Mouse (Mus musculus): ENCODE results near the gene Dio1. TPM values are rescaled to one million over a fixed set of nuclear protein-coding genes. Genes with fewer than 3 reads are reported as not detected.

Dio1 gene
- polyA plus RNA-seq, 1 experiment from 2014 or later, result 6.8 TPM

DNA sequence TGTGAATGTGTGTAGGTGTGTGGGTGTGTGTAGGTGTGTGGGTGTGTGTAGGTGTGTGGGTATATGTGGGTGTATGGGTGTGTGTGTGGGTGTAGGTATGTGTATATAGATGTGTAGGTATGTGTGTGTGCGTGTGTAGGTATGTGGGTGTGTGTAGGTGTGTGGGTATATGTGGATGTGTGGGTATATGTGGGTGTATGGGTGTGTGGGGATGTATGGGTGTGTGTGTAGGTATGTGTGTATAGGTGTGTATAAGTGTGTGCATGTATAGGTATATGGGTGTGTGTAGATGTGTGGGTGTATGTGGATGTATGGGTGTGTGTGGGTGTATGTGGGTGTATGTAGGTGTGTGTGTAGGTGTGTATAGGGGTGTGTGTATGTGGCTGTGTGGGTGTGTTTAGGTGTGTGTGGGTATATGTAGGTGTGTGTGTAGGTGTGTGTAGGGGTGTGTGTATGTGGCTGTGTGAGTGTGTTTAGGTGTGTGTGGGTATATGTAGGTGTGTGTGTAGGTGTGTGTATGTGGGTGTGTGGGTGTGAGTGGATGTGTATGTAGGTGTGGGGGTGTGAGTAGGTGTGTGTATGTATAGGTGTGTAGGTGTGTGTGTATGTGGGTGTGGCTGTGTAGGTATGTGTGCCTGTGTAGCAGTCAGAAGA is 5.9 kb downstream of the Dio1 start:
- no peak for DNase-seq (ENCODE audit: low spot score)

DNA sequence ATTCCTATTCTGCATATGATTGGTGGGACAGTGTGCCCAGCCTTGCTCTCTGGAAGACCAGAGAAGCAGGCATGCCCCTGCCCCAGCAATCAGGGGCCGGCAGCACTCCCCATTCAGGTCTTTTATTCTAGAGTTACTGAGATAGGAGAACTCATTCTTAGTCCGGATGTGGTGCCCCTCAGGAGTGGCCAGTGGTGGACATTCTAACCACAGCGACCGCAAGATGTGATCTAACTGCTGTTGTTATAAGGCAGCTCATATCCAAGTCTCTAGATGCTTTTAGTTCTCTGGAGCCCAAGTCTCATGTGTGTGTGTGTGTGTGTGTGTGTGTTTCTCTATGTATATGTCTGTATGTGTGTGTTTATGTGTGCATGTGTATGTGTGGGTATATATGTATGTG is 6.6 kb downstream of the Dio1 start:
- DNase-seq (ENCODE audit: low spot score), result no peak

DNA sequence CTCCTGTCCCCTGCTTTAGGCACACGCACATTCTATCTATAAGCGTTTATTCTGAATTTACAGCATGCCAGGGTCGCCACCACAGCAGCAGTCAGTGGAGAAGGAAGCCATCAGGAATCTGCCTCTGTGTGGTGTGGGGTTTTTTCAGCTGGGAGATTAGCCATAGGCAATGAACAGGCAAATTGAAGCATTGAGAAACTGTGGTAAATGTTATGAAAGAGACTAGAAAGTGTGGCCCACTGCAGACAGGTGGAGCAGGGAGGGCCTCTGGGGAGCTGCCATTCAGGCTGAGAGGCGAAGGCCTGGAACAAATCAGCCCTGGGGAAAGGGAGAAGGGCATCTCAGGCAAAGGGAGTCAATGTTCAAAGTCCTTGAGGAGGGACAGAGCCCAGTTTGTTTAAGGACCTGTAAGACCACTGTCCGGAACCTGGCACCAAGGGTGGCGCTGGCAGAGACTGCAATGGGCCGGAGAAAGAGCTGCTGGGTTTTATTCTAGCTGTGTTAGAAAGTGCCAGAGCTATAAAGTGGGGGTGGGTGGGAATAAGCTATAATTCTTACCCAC is 7.1 kb downstream of the Dio1 start:
- DNase-seq (ENCODE audit: low spot score), result no peak

DNA sequence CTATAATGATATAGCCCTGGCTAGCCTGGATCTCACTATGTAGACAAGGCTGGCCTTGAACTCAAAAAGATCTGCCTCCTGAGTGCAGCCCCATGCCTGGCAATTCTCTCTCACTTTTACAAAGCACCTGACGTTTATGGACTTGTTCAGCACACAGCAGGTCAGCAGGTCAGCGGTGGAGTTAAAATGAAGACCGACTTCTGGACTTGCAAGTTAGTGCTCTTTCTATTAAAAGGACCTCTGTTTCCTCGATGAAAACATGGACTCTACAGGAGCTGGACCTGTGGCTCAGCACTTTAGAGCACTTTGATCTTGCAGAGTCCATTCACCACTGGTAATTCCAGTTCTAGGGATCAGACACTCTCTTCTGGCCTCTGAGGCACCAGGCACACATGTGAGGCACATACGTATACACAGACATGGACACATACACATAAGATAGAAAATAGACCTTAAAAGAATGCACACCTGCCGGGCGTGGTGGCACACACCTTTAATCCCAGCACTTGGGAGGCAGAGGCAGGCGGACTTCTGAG is 8.8 kb downstream of the Dio1 start:
- no peak for DNase-seq (ENCODE audit: low spot score)

DNA sequence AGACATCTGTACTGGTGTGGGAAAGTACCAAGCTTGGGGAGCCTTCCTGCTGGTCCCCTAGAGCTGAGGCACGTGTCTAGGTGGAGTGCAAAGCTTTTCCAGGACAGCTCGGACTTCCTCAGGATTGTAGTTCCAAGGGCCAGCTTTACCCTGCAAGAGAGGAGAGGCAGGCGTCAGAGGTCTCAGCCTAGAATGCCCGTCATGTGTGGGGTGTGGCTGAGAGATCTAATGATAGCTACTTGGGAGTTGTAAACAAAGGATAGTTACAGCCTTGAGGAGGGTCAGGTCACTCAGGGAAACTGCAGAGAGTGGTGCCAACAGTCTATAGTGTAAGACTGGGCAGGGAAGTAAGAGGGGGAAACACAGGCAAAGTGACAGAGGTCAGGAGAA is 14.7 kb downstream of the Dio1 start:
- no peak for DNase-seq (ENCODE audit: low spot score)

DNA sequence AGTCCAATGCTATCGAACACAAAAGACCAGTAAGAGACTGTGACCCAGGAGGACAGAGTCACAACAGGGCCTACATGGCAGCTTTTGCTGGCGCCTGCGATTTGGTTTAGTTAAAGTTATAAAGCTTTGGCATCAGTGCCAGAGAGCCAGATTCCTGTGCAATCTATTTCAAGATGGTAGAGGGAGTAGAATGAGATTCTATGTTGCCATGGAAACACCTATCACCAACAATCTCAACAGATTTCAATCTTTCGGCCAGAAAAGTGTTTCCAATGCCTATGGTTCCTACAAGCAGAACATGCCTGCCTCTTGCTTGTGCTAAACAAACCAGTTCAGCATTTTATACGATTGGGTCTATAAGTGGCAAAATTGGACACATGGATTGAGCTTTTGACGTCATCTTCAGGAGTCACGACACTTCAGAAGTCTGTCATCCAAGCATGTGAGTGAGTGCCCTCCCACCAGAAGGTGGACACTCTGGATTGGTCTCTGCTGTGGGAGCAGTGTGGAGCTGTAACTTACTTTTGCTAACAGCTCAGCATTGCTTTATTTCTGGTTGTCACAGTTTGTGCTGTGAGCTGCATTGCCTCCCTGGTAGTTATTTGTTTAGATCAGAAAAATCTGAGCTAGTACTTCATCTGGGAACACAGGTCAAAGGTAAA is 15.2 kb downstream of the Dio1 start:
- no peak for DNase-seq (ENCODE audit: low spot score)

DNA sequence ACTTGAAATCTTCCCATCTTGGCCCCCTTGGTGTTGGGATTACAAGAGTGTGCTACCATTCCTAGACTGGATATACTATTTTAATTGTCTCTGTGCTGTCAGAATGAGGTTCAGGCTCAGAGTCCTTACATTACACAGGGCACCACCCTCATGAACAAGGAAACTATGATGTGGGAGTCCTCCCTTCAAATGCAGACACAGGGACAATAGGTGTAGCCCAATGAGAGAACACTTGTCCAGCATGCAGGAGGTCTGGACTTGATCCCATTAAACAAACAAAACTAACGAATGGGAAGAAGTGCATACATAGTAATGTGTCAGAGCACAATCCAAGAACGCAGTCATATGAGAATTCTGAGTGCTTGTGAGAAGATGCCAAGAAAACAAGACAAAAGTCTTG is 19.5 kb downstream of the Dio1 start:
- no peak for DNase-seq (ENCODE audit: low spot score)

DNA sequence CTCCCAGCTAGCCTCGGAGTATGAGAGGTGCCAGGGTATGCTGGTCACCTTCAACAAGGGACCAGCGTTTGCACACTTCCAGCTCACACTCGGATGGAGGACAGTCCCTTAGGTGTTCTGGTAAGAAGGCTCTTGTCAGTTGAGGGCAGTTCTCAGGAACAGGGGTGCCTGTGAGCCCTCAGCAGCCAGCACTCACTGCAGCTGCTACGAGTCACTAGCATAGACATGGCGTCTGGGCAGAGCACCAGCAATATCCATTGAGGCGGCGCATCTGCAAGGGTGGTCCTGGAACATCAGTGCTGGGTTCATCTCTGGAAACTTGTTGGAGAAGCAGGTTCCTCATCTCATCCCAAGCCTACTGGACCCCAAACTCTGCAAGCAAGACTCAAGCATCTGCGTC is 20.6 kb downstream of the Dio1 start:
- no peak for DNase-seq (ENCODE audit: low spot score)

DNA sequence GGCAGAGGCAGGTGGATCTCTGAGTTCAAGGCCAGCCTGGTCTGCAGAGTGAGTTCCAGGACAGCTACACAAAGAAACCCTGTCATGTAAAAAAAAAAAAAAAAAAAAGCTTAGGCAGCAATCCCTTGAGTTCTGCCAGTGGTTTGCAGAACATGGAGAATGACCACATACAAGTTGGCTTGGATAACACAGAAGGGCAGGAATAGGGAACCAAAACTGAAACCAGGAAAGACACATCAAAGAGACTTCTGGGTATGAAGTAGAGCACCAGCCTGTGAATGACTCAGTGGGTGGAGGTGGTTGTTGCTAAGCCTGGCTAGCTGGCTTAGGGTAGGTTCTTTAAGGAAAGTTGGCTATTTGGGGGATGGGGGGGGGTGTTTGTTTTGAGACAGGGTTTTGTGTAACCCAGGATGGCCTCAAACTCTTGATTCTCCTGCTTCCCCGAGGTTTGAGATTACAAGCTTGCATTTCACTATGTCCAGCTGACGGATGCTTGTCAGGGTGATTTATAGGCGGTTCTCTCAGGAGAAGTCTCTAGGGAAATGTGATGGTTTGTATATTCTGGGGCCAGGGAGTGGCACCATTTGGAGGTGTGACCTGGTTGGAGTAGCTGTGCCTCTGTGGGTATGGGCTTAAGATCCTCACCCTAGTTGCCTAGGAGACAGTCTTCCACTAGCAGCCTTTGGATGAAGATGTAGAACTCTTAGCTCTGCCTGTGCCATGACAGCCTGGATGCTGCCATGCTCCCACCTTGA is 21.3 kb downstream of the Dio1 start:
- no peak for DNase-seq (ENCODE audit: low spot score)

DNA sequence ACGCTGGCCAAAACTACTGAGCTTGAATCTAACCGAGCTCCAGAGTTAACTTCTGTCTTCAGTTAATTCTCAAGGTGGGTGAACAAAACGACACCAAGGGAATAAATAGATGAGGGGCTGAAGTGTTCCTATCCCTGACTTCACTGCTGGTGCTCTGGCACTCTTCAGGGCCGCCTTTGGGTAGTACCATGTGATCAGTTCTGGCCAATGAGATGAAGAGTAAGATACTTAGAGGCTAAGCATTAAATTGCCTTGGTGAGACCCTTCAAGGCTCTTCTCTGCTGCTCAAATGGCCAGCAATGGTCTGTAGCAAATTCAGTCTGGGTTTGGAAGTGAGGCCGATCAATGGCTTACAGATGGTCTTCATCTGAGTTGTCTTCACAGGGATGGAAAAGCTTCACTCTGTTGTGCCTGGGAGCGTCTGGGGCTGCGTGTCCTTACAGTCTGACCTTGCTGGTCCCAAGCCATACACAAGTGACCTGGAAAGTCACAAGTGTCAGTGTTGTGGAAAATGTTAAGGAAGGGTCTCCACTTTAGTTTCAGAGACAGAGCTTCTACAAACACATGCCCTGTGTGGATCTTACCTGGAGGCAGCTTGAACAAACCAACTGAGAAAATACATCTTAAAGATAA is 26.0 kb downstream of the Dio1 start:
- no peak for DNase-seq (ENCODE audit: low spot score)

DNA sequence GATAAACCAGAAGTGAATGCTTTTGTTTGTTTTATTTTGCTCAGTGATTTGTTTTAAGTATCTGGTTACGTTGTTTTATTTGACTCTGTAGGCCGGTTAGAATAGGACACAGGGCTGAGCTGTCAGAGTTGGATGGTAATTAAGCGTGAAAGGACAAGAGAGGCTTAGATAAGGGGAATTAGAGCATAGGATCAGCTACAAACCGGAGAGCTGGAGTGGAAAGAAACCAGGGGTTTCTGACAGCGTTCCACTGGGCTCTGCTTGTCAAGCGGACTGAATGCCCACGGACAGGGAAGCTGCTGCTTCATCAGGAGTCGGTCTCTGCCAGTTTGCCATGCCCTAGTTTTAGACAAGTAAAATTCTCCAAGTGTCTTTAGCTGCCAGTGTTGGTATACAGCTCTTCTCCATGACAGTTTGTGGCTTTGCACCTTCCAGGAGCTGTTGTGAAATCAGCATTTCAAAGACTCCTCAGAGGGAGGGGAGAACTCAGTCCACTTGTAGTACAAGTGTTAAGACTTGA is 28.7 kb downstream of the Dio1 start:
- no peak for DNase-seq (ENCODE audit: low spot score)

DNA sequence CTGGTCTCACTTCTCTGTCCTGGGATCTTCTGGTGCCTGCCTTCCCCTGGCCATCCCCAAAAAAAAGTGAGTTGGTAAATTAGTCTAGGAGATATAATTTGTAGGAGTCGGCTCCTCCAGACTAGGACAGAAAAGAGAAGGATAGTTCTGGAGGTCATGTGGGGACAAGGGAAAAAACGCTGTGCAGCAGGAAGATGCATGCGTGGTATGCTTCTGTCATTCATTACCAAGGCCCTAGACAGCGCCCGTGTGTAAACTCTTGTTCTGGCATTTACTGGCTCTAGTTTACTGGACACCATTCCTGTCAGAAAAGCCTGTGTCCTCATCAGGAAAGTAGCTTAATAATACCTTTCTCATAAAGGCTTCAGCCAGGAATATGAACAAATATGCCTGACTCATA is 32.5 kb downstream of the Dio1 start:
- no peak for DNase-seq (ENCODE audit: low spot score)

DNA sequence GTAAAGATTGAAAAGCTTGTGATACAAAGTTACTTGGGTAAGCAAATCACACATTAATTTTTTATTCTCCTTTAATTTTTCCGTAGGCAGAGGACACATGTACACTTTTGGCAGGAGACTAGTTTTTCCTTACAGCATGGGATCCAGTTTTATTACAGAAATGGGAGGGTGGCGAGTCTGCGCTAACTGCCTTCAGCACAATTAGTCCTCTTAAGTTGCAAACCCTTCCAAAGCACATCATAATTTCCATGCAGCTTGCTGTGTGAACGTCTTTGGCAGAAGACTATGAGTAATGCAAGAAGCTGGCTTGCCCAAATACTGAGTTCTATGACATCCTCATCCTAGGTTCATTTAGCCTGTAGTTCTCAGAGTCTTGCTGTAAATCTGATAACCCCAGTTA is 33.3 kb downstream of the Dio1 start:
- no peak for DNase-seq (ENCODE audit: low spot score)

DNA sequence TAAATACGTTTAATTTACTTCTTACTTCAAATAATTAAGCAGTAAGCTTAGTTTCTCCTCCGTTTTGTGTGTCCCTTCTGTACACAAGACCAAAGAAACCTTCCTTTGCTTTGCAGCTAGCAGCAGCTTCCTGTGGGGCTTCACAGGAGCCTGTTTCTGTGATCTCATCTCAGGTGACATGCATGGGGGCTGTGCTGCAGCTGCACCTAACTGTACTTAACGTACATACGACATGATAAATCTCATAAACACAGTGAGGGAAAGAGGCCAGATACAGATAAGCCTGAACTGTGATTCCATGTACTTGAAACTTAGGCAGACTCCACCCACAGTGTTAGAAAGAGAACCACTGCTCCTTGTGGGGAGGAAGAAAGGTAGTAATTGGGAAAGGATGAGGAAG is 47.0 kb downstream of the Dio1 start:
- peak; percentile 89 for DNase-seq (ENCODE audit: low spot score)

DNA sequence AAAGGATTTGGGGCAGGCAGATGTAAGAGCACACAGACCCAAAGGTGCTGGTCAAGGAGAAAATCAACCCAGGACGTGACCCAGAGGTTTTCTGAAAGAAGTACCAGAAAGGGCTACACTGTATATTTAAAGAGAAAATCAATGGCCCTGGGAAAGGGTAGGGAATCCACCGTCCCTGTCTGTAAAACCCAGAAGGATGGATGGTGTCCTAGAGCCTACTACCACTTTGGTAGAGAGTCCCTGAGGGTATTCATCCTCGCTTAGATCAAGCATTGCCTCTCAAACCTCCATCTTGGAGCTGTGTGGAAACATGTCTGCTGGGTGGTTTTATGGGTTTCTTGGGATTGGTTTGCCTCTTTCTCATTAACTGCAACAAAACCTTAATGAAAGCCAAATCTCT is 52.6 kb downstream of the Dio1 start:
- no peak for DNase-seq (ENCODE audit: low spot score)

DNA sequence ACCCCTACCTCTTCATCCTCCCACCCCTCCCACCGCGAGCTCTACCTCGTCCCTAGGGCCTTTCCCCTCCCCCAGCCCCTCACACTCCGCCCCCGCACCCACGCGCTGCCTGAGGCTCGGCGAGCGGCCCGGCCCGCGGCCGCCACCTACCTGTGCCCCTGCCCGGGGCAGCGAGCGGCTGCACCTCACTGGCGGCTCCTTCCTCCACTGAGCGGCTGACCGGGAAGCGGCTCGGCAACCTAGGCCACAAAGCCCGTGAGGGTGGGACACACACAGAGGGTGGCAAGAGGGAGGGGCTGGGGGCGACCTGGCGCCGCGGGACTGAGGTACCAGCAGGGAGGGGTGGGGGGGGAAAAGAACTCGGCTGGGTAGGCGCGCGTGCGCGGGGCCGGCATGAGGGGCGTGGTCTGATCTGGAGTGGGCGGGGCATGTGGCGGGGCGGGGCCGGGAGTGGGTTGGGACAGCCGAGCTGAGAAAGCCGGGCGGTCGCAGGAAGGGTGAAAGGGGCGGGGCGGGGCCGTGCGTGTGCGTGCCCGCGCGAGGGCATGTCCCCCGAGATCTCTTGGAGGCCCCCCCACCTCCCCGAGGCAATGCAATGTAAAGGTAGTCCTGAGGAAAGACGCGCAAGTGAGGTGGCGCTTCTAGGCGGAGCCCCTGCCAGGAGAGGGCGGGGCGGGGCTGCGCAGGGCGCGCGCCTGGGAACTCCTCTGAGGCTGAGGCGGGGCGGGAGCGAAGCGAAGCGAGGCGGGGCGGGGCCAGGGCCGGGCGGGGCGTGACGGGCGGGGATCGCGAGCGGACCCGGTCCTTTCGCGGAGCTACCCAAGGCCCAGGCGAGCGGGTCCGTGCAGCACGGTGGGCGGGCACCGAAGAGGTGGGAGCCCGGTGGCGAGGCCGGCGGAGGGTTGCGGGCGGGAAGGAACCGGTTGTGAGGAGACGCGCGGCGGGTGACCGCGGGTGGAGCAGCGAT is 53.6 kb downstream of the Dio1 start, which contains the start of the genes Lrrc42 and Hspb11:
TSS of gene Lrrc42 (minus strand) at position 408 of the 967 bp plus-strand sequence.
TSS of gene Hspb11 (plus strand) at position 469 of the 967 bp plus-strand sequence.
- DNase-seq (ENCODE audit: low spot score), result peak; percentile 98

DNA sequence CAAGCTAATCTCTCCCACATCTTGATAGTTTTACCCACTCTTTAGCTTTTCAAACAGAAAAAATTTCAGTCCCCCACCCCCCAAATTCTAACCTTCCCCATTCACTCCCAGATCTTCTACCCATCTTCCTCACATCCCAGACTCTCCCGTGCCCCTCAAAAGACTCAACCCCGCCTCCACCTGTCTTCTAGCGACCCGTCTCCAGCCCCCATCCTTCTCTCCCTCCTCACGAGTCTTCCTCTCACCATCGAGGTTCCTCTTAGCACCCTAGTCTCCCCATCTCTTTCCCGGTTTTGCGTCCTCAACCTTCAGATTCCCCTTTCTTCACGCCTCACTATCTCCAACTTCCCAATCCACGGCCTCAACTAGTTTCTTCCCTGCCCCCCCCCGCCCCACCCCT is 54.4 kb downstream of the Dio1 start:
- no peak for DNase-seq (ENCODE audit: low spot score)

DNA sequence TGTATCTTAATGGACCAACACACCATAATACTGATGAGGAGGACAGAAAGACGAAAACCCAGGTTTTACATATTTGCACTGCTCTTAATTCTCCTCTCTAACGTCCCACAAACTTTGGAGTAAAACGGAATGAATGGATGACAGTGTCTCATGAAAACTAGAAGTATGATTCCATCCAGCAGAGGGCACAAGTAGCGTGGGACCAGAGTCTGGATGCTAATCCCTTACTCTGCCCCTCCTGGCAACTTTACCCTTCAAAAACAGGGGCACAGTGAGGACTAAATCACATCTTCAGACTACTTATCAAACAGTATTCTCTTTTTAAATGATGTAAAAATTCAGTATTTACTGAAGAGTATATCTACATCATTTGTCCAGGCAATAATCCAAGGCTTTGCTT is 56.5 kb downstream of the Dio1 start:
- peak; percentile 70 for DNase-seq (ENCODE audit: low spot score)

DNA sequence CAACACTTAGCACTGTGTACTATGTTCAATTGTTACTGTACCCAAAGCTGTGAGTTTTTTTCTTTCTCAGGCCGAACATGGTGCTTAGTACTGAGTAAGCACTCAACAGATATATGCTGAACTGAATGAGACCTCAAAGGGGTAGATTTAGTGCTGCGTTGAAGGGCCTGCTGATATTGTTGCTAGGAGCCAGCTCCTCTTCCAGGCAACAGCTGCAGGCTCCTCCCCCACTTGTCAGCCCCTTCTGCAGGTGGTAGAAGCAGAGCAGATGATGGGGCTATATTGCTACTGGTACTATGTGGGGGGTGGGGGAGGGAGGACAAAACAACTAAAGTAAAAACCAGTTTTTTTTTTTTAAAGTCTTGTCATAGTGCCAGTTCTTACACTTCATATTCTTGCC is 57.5 kb downstream of the Dio1 start:
- peak; percentile 88 for DNase-seq (ENCODE audit: low spot score)

DNA sequence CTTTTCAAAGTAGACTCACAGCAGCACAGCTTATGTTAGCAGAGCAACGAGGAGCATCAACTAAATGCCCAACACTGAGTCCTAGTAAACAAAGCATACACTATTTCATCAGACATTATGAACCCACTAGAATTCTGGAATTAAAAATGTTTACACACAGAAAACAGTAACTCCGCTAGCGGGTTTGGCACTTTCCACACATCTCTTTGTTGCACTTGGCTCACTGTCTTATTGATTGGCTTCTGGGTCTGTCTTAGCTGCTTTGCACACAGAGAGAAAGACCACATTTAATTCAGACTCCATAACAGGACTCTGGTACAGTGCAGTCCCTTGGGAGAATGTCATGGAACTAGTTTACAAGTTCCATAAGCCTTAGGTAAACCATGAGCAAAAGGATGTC is 58.9 kb downstream of the Dio1 start:
- no peak for DNase-seq (ENCODE audit: low spot score)

Data from thymus, postnatal 0 days (tissue).